Mouse (Mus musculus): Measurements from ENCODE around the gene Atp4b.
"Not testable (repeated sequence)": the region's sequence is repeated elsewhere in the genome, so short reads cannot be mapped to it uniquely, and the experiment has no call there.

Atp4b gene

GRCm38 (mm10) chr8:13386366-13386765, 10.3 kb downstream of the Atp4b start:
- DNase-seq (ENCODE audit: extremely low spot score, low read depth, low spot score), result no peak

- no peak for DNase-seq (ENCODE audit: extremely low spot score, low read depth, low spot score)
Measured at GRCm38 (mm10) chr8:13382999-13383398, 13.6 kb downstream of the Atp4b start.

DNA sequence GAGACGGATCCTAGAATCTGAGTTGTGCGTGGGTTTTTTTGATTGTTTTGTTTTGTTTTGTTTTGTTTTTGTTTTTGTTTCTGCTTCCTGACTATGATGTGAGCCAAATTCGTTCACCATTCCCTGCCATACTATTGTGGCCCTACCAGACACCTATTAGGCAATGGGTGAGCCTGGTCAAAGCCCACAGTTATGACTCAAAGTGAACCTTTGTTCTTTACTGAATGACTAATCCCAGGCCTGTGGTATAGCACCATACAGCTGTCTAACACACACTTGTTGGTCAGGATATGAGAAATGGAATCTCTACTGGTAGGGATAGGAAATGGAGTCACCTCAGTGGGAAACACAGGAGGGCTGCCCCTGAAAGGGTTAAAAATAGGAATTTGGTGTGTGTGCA, 14.1 kb downstream of the Atp4b start:
- DNase-seq (ENCODE audit: extremely low spot score, low read depth, low spot score), result no peak

DNA sequence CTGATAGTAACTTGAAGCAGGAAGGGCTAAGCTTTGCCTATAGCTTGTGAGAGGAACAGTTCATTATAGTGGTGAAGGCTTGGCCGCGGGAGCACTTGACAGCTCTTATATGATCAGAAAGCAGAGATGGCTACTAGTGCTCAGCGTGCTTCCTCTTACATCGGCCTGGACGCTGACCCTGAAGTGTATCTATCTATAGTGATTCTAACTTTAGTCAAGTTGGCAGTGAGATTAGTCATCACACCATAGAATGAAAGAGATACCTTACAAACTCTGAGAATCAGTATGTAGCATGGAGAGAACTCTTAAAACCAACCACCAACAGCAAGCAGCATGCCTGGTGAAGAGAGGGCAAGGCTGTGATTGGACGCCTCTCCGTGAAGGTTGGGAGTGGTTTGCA, 15.0 kb downstream of the Atp4b start:
- no peak for DNase-seq (ENCODE audit: extremely low spot score, low read depth, low spot score)

- no peak for DNase-seq (ENCODE audit: extremely low spot score, low read depth, low spot score)
Measured at GRCm38 (mm10) chr8:13373151-13373662, 23.4 kb downstream of the Atp4b start.

- DNase-seq (ENCODE audit: extremely low spot score, low read depth, low spot score), result no peak
Measured at GRCm38 (mm10) chr8:13361865-13362264, 34.8 kb downstream of the Atp4b start.

- no peak for DNase-seq (ENCODE audit: extremely low spot score, low read depth, low spot score)
Measured at GRCm38 (mm10) chr8:13360213-13360612, 36.4 kb downstream of the Atp4b start.

DNA sequence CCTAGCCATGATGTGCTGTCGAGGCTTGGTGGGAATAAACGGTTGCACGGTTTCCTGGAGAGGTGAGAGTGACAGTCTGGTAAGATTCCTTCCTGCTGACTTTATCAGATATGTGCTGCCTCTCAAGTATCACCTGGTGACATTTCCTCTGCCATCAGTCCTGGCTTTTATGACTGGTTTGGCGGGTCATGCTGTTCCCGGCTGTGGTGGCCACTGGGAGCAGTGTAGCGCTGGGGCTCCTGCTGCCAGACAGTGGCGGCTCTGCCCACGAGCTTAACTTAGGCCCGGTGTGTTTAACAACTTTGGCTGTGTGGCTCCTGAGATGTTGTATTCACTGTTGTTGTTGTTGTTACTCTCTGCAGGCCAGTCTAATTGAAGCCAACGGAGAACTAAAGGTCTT, 39.9 kb downstream of the Atp4b start:
- DNase-seq (ENCODE audit: extremely low spot score, low read depth, low spot score), result no peak

DNA sequence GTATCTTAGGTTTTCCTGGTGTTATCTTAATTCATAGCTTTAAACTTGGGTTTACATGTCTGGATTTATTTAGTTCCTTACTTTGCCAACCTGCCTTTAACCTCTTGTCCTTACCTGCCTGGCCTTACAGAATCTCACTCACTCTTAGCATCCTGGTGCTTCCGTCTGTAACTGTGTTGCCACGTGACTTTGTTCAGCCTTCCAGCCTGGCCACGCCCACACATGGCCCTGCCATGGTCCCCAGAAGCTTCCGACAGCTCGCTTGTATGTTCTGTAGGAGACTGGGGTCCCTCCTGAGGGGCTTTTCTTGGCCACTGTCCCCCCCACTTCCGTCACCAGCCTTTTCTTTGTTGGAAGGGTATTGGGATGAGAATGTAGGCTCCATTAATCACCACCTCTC, 40.4 kb downstream of the Atp4b start:
- DNase-seq (ENCODE audit: extremely low spot score, low read depth, low spot score), result no peak

DNA sequence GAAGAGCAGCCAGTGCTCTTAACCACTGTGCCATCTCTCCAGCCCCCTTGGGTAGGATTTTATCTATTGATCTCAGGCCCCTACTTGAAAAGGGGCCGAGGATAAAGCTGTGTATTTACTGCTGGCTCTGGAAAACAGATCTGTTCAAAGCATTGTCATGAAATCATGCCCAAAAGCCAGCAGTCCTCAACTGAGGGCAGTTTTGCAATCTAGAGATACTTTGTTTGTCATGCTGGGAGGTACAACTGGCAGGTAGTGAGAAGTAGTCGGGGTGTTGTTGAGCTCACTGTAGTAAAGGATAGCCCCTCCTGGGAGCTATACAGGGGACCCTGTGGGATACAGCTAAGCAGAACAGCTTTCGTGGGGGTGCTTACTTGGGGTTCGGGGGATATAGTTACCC, 42.7 kb downstream of the Atp4b start:
- DNase-seq (ENCODE audit: extremely low spot score, low read depth, low spot score), result no peak

- DNase-seq (ENCODE audit: extremely low spot score, low read depth, low spot score), result no peak
Measured at GRCm38 (mm10) chr8:13353155-13353833, 43.3 kb downstream of the Atp4b start.

DNA sequence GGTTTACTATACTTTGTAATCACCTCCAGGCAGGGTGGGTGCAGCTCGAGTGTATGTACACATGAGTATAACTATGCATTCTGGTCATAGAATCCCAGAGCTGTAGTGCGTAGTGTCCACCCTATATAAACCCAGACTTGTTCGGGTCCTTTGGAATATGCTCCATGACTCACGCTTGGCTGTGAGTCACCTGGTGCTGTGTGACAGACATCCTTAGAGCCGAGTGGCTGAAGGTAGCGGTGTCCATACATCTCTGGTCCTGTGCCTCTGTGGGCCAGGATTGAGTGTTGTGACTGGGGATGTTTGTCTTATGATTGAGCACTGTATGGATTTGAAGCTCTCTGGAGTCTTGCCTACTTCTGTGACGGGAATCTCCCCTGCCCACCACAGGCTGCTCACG, 44.0 kb downstream of the Atp4b start:
- no peak for DNase-seq (ENCODE audit: extremely low spot score, low read depth, low spot score)

DNA sequence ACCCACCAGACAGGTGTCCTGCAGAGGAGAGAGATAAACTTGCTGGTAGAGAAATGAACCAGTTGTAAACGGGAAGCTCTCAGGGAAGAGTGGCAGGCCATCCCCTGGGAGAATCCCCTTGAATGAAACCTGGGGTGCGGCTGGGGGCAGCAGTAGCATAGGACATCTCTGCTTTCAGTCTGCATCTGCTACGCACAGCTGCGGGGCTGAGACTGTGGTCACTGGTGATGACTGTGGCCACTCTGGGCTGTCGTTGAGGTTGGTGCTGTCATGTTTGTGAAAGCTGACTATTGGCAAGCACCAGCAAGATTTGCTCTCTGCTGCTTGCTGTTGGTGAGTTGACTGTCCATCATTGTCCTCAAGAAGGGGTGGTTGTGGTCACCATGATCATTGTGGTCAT, 45.0 kb downstream of the Atp4b start:
- DNase-seq (ENCODE audit: extremely low spot score, low read depth, low spot score), result no peak

- DNase-seq (ENCODE audit: extremely low spot score, low read depth, low spot score), result no peak
Measured at GRCm38 (mm10) chr8:13350052-13350451, 46.6 kb downstream of the Atp4b start.

GRCm38 (mm10) chr8:13343134-13343533, 53.5 kb downstream of the Atp4b start:
- no peak for DNase-seq (ENCODE audit: extremely low spot score, low read depth, low spot score)

- no peak for DNase-seq (ENCODE audit: extremely low spot score, low read depth, low spot score)
Measured at GRCm38 (mm10) chr8:13342340-13342739, 54.3 kb downstream of the Atp4b start.

DNA sequence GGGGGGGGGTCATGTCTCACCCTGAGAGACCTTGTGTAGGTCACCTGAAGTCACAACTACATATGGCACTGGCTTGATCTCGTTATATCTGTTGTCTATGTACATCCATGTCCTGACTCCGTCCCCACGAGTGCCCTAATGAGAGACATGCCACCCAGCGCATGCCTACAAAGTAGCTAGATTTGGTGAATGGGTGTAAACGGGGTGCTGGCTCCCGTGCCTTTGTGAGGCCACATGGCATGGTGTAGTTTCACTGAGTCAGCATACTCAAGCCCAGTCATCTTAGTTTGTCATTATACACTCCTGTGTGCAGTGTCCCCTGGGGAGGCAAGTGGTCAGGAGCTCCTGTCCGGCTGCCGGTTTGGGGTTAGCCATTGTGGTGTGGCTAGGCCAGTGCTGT, 56.0 kb downstream of the Atp4b start:
- no peak for DNase-seq (ENCODE audit: extremely low spot score, low read depth, low spot score)

GRCm38 (mm10) chr8:13339646-13339990, 57.0 kb downstream of the Atp4b start:
- DNase-seq (ENCODE audit: extremely low spot score, low read depth, low spot score), result no peak

DNA sequence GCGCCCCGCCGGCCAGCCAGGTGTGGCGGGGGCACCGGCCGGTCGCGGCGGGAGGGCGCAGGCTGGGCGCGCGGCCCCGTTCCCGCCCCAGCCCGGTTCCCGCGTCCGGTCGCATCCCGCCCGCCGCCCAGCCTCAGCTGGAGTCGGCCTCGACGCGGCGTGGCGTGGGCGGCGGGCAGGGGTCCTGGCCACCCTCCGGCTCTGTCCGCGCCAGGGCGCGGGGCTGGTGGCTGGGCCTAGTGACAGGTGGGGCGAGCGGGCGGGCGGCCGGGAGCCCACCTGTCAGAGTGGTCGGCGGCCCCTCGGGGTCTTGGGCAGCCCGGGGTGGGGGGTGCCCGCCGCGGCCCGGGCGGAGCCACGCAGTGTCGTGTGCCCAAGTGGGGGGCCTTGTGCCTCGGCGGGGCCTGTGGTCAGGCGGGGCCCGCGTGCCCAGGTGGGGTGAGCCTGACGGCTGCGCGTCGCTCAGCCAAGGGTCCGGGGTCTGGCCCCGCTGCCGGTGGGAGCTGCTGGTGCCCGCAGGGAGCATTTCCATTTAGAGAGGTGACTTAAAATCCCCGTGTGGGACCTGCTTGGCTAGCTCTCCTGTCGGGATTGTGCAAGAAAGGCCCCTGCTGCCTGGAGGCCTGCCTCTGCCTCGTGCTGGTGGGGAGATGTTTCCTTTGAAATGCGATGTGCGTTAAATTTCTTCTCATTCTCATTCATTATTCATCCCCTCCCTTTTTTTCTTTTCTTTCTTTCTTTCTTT, 57.6 kb downstream of the Atp4b start:
- no peak for DNase-seq (ENCODE audit: extremely low spot score, low read depth, low spot score)

- peak; percentile 42 for DNase-seq (ENCODE audit: extremely low spot score, low read depth, low spot score)
Measured at GRCm38 (mm10) chr8:13338255-13338860, 58.3 kb downstream of the Atp4b start, which contains the start of gene Tfdp1. Gene Tfdp1, plus strand, starts transcription at chr8:13338751.

GRCm38 (mm10) chr8:13337678-13338077, 58.9 kb downstream of the Atp4b start:
- no peak for DNase-seq (ENCODE audit: extremely low spot score, low read depth, low spot score)

DNA sequence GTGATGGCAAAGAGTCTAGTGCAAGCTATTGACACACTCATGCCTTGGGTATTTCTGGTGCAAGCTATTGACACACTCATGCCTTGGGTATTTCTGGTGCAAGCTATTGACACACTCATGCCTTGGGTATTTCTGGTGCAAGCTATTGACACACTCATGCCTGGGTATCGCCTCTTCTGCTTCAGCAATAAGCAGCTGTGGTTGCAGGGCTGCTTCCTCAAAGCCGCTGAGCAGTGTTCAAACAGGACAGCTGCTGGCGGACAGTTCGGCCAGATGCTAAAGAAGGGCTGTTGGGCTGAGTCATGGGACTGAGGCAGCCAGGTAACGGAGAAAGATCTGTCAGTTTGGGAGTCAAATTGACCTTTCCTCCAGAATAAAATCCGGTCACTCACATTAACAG, 59.4 kb downstream of the Atp4b start:
- DNase-seq (ENCODE audit: extremely low spot score, low read depth, low spot score), result not testable (repeated sequence)

All from hindlimb bud, embryonic 11.5 days (tissue).